Mouse (Mus musculus) liver, embryonic 14.5 days (tissue): ENCODE results near the gene Pkn1.

Experiments used
- CTCF ChIP-seq: IDR thresholded peaks from 2 replicates; pipeline ENCODE4 v1.5.1; 2016; ENCODE audit warnings: antibody characterized with exemption, low read depth, control low read depth
- EP300 ChIP-seq: IDR thresholded peaks from 2 replicates; pipeline ENCODE4 v1.6.1; 2016; ENCODE audit warnings: antibody characterized with exemption, low read depth

DNA sequence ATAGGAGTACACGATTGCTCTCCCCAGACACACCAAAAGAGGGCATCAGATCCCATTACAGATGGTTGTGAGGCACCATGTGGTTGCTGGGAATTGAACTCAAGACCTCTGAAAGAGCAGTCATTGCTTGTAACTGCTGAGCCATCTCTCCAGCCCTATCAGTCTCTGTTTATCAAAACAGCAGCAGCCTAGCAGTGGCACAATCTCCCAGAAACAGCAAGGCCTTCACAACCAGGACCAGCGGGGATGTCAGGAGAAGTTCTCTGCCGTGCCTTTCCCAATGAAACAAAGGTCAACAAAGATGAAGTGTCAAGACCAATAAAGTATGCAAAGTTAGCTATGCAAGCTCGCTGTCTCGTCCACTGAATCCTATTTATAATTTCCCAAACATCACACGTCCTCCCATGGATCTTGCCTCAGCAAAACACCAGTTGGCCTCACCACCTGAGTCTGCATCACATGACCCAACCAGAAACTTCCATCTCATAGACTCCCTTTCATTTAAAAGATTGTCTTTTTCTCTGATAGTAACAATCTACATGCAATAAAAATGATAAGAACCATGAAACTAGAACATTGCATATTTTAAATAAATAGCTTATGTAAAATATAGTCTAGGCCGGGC is 66.8 kb downstream of the Pkn1 start:
- 0 out of 2 replicates have a peak, but pooled peaks have one; percentile 3 for TF ChIP-seq CTCF
- peak; percentile 83 for TF ChIP-seq EP300
